ENCODE assay signal across 27 mouse cellular contexts in the genomic region with DNA sequence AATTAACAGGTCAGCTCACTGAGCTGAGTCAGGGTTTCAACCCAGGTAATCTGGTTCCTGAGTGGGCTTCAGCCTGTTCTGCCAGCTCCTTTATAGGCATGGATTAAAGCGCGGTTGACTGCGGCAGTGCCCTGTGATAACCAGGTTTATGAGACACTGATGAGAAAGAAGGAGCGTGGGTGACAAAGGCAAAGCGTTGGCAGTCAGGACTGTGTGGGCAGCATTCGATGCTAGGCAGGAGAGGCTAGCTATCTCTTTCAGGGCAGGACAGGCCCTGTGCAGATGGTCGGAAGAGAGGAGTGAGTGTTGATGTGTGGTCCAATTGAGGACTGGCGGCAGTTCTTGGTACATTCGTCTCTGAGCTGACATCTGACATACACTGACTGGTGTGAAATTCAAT. TPM values are rescaled to one million over a fixed set of nuclear protein-coding genes. Genes with fewer than 3 reads are reported as not detected.
DNase-seq lines count a peak whose midpoint lies in the region; ATAC-seq and TF ChIP-seq lines count a peak whose summit lies in the region.
"Had no signal": no experiment of that assay in that cellular context is flagged by ENCODE, and none has a peak within 500 bp of the region (broad histone marks: within the 10 kb centered on the region; RNA-seq: fewer than 3 reads in every experiment).

No protein-coding gene starts in this region.

- peaks cover 51% of the 10 kb centered on the region for H3K4me1 ChIP-seq in heart, embryonic 10.5 days
- H3K4me1 ChIP-seq in heart, adult 2 months (ENCODE audit: control insufficient read depth, insufficient read depth, low read length), result no peaks in the 10 kb centered on the region
- peaks cover 19% of the 10 kb centered on the region for H3K4me1 ChIP-seq in heart, embryonic 16.5 days (ENCODE audit: control insufficient read depth, insufficient read depth, low read length)
- peaks cover 5% of the 10 kb centered on the region for H3K4me1 ChIP-seq in lung, embryonic 16.5 days (replicated peaks; ENCODE audit: control insufficient read depth, insufficient read depth, low read length)
- H3K4me1 ChIP-seq: embryonic facial prominence, embryonic 15.5 days; forebrain, embryonic 12.5 days had no signal

- H3K4me2 ChIP-seq in heart, embryonic 16.5 days (ENCODE audit: low read depth, low read length), result no peak overlapping the region
- no peak overlapping the region for H3K4me2 ChIP-seq in lung, embryonic 16.5 days (ENCODE audit: low read depth, low read length)
- H3K4me2 ChIP-seq: embryonic facial prominence, embryonic 15.5 days; forebrain, embryonic 12.5 days; hindbrain, embryonic 13.5 days; liver, embryonic 15.5 days; lung, embryonic 14.5 days; midbrain, embryonic 11.5 days; neural tube, embryonic 13.5 days had no signal

- H3K27me3 ChIP-seq in heart, embryonic 10.5 days (ENCODE audit: insufficient read depth, poor library complexity, severe bottlenecking), result no peaks in the 10 kb centered on the region
- no peaks in the 10 kb centered on the region for H3K27me3 ChIP-seq in heart, adult 2 months (ENCODE audit: control insufficient read depth, insufficient read depth, low read length)
- no peaks in the 10 kb centered on the region for H3K27me3 ChIP-seq in heart, embryonic 16.5 days (ENCODE audit: control insufficient read depth, insufficient read depth, low read length)
- no peaks in the 10 kb centered on the region for H3K27me3 ChIP-seq in lung, embryonic 16.5 days (ENCODE audit: control insufficient read depth, insufficient read depth, low read depth, low read length)

- H3K36me3 ChIP-seq in heart, embryonic 10.5 days, result no peaks in the 10 kb centered on the region
- no peaks in the 10 kb centered on the region for H3K36me3 ChIP-seq in heart, adult 2 months (ENCODE audit: control insufficient read depth, insufficient read depth, low read length)
- no peaks in the 10 kb centered on the region for H3K36me3 ChIP-seq in heart, embryonic 16.5 days (ENCODE audit: control insufficient read depth, insufficient read depth)
- no peaks in the 10 kb centered on the region for H3K36me3 ChIP-seq in lung, embryonic 16.5 days (ENCODE audit: control insufficient read depth, insufficient read depth, low read length)
- H3K36me3 ChIP-seq: embryonic facial prominence, embryonic 10.5 days; embryonic facial prominence, embryonic 15.5 days; forebrain, embryonic 12.5 days; hindbrain, embryonic 13.5 days; liver, embryonic 15.5 days; neural tube, embryonic 13.5 days had no signal

- 65% methylated on average over 9 of the region's 9 CpGs for WGBS in heart, embryonic 10.5 days
- 70% methylated on average over 9 of the region's 9 CpGs for WGBS in heart, adult 2 months
- WGBS in heart, embryonic 16.5 days, result 55% methylated on average over 9 of the region's 9 CpGs
- 65% methylated on average over 9 of the region's 9 CpGs for WGBS in lung, embryonic 16.5 days

- no peak for TF ChIP-seq EP300 in heart, adult 2 months (IDR thresholded peaks at IDR 0.05; ENCODE audit: insufficient read depth, low read depth, low read length)

- peak overlapping the region; percentile 10; the same call in 1 of the 2 replicates for H3K27ac ChIP-seq in heart, embryonic 10.5 days
- H3K27ac ChIP-seq in heart, adult 2 months, result no peak overlapping the region
- H3K27ac ChIP-seq in heart, embryonic 16.5 days (ENCODE audit: low read length), result no peak overlapping the region
- H3K27ac ChIP-seq in lung, embryonic 16.5 days (ENCODE audit: low read length), result no peak overlapping the region
- H3K27ac ChIP-seq: embryonic facial prominence, embryonic 10.5 days; embryonic facial prominence, embryonic 15.5 days; forebrain, embryonic 12.5 days; hindbrain, embryonic 13.5 days; kidney, postnatal 0 days; liver, embryonic 15.5 days; neural tube, embryonic 13.5 days had no signal

- no peak overlapping the region for H3K9ac ChIP-seq in heart, adult 2 months (ENCODE audit: low read depth, low read length)
- H3K9ac ChIP-seq in heart, embryonic 16.5 days (ENCODE audit: low read length), result no peak overlapping the region
- no peak overlapping the region for H3K9ac ChIP-seq in lung, embryonic 16.5 days (ENCODE audit: low read length)
- H3K9ac ChIP-seq: embryonic facial prominence, embryonic 15.5 days; forebrain, embryonic 12.5 days; forebrain, postnatal 0 days; hindbrain, embryonic 13.5 days; liver, embryonic 15.5 days; lung, embryonic 14.5 days; neural tube, embryonic 13.5 days had no signal

- H3K79me2 ChIP-seq in heart, adult 2 months (replicated peaks; ENCODE audit: control insufficient read depth, insufficient read depth, low read length), result no peaks in the 10 kb centered on the region

- DNase-seq in heart, embryonic 10.5 days (ENCODE audit: low spot score), result no peak
- no peak for DNase-seq in heart, adult 2 months
- no peak for DNase-seq in heart, postnatal 14 days
- DNase-seq in lung, postnatal 36 days, result no peak
- peak; percentile 39 for DNase-seq in telencephalon, adult 2 months (ENCODE audit: low read depth, low spot score)
- no peak for DNase-seq in natural killer cell, adult 2 months (ENCODE audit: low spot score in 2 of 2)
- DNase-seq: adrenal gland, postnatal 25 days; B cell, adult 2 months; cerebellum, adult 2 months; cerebellum, postnatal 14 days; forebrain, postnatal 0 days; heart, postnatal 36 days; kidney, adult 8-10 months; lung, embryonic 14.5 days; thymus, postnatal 14 days had no signal

- intact Hi-C loops in heart, adult 2 months (cut with DNase I), result no loop called here
- intact Hi-C loops in heart, postnatal 14 days (cut with DNase I), result no loop called here

- TF ChIP-seq CTCF in heart, adult 2 months (IDR thresholded peaks at IDR 0.05), result no peak

- peak; percentile 26; the same call in 1 of the 2 replicates for ATAC-seq in heart, embryonic 16.5 days (replicated peaks; ENCODE audit: extremely low read depth, insufficient read depth, low FRiP score)
- ATAC-seq in lung, embryonic 16.5 days (ENCODE audit: low read depth), result peak; percentile 29; the same call in 1 of the 2 replicates
- ATAC-seq: forebrain, postnatal 0 days; intestine, embryonic 16.5 days; midbrain, embryonic 16.5 days had no signal

- H3K9me3 ChIP-seq in heart, embryonic 10.5 days, result no peaks in the 10 kb centered on the region
- peaks cover 4% of the 10 kb centered on the region for H3K9me3 ChIP-seq in heart, embryonic 16.5 days (replicated peaks; ENCODE audit: control insufficient read depth, low read length)
- 0 out of 2 replicates have a peak, but pooled peaks cover 4% of the 10 kb centered on the region for H3K9me3 ChIP-seq in lung, embryonic 16.5 days (ENCODE audit: control insufficient read depth, low read length)
- H3K9me3 ChIP-seq: embryonic facial prominence, embryonic 15.5 days; forebrain, embryonic 12.5 days; liver, embryonic 15.5 days; neural tube, embryonic 13.5 days had no signal

- TF ChIP-seq POLR2A in heart, adult 2 months (IDR thresholded peaks at IDR 0.05; ENCODE audit: insufficient read depth, low read depth, low read length), result no peak

- H3K4me3 ChIP-seq in heart, embryonic 10.5 days, result no peak overlapping the region
- no peak overlapping the region for H3K4me3 ChIP-seq in heart, adult 2 months
- no peak overlapping the region for H3K4me3 ChIP-seq in heart, embryonic 16.5 days (ENCODE audit: low read length)
- no peak overlapping the region for H3K4me3 ChIP-seq in lung, embryonic 16.5 days (ENCODE audit: low read length)
- H3K4me3 ChIP-seq: embryonic facial prominence, embryonic 10.5 days; embryonic facial prominence, embryonic 15.5 days; forebrain, embryonic 12.5 days; hindbrain, embryonic 13.5 days; liver, embryonic 15.5 days; neural tube, embryonic 13.5 days had no signal

RNA-seq across cellular contexts. Expression of a gene that starts 17.3 kb away (rescaled TPM):
- polyA plus RNA-seq in heart, embryonic 10.5 days (2016; fragmentation: Nextera tagmentation; extraction: Ambion mirVana), result 1,777 and 2,791 TPM in 2 replicates
- 100 to 1,000 TPM; 484 to 619 TPM for total RNA-seq in heart, adult 2 months (2021)
- polyA plus RNA-seq in heart, adult 2 months (2012; rRNA removed), result 1,288 and 1,402 TPM in 2 replicates
- 1,596 and 1,841 TPM in 2 replicates for polyA plus RNA-seq in heart, embryonic 16.5 days (2015; fragmentation: Nextera tagmentation; extraction: Ambion mirVana)
- 100 to 1,000 TPM; 280 to 698 TPM for total RNA-seq in heart, postnatal 14 days (2021)
- 90.2 and 115 TPM in 2 replicates for polyA plus RNA-seq in lung, embryonic 16.5 days (2015; fragmentation: Nextera tagmentation; extraction: Ambion mirVana)

RNA-seq across cellular contexts. Expression of a gene that starts 17.3 kb away (rescaled TPM):
- polyA plus RNA-seq in heart, embryonic 10.5 days (2016; fragmentation: Nextera tagmentation; extraction: Ambion mirVana), result 39.0 and 39.8 TPM in 2 replicates
- 10 to 100 TPM; 23.2 to 24.6 TPM for total RNA-seq in heart, adult 2 months (2021)
- polyA plus RNA-seq in heart, adult 2 months (2012; rRNA removed), result 4.6 and 10.7 TPM in 2 replicates
- polyA plus RNA-seq in heart, embryonic 16.5 days (2015; fragmentation: Nextera tagmentation; extraction: Ambion mirVana), result 30.3 and 33.9 TPM in 2 replicates
- total RNA-seq in heart, postnatal 14 days (2021), result 10 to 100 TPM; 23.2 to 26.5 TPM
- polyA plus RNA-seq in lung, embryonic 16.5 days (2015; fragmentation: Nextera tagmentation; extraction: Ambion mirVana), result 36.2 and 37.8 TPM in 2 replicates

RNA-seq across cellular contexts. Expression of a gene that starts 40.1 kb away (rescaled TPM):
- polyA plus RNA-seq in heart, embryonic 10.5 days (2016; fragmentation: Nextera tagmentation; extraction: Ambion mirVana), result 9.1 and 9.9 TPM in 2 replicates
- total RNA-seq in heart, adult 2 months (2021), result 1 to 10 TPM; 2.3 to 8.1 TPM
- polyA plus RNA-seq in heart, adult 2 months (2012; rRNA removed), result 2.7 and 3.6 TPM in 2 replicates
- polyA plus RNA-seq in heart, embryonic 16.5 days (2015; fragmentation: Nextera tagmentation; extraction: Ambion mirVana), result 3.5 and 4.0 TPM in 2 replicates
- total RNA-seq in heart, postnatal 14 days (2021), result 1 to 10 TPM; 4.8 to 4.9 TPM
- polyA plus RNA-seq in lung, embryonic 16.5 days (2015; fragmentation: Nextera tagmentation; extraction: Ambion mirVana), result 4.5 and 4.6 TPM in 2 replicates

Comparison
In these comparisons a context has a peak if more than half of its experiments do, and no peak if none do; other contexts are left out.
1. RNA of a gene that starts 17.3 kb away (polyA plus RNA-seq): 1,596 to 1,841 TPM in heart, embryonic 16.5 days, 1,777 to 2,791 TPM in heart, embryonic 10.5 days and 1,288 to 1,402 TPM in heart, adult 2 months; 90.2 to 115 TPM in lung, embryonic 16.5 days; every median in the first group is over 10 times any median in the second.